Mouse (Mus musculus): ENCODE results near the gene Ankrd35.
"Not testable (repeated sequence)": the region's sequence is repeated elsewhere in the genome, so short reads cannot be mapped to it uniquely, and the experiment has no call there.

Gene Ankrd35

DNA sequence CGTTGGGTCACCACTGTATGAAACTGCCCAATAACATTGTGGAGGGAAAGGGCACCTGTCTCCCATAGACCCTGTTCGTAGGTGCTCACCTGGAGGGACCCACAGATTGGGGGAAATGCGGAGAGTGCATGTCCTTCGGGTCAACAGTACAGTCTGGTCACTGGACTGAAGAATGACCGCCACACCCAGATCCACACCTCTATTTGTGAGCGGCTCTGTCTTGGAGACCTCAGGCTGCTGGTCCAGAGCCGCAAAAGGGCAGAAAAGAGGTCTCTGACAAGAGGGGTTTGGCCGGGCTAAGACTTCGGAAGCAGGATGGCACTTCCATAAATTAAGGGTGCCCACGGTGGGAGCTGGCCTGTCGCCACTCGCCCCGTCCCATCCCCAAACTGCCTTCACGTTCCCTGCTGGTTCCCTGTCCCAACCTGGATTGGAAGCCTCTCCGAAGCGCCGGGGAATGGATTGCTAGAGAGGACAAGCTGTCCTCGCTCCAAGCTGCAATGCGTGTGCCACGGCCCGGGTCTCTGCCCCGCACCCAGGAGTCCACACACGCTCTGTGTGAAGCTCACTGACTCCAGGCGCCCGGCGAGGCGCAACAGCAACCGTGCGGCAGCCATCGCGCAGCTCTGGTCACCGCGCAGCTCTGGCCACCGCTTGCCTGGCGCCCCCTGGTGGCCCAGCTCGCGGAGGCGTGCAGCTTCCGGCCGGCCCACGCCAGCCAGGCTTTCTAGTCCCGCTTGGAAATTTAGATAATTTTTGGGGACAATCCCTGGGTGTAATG, 38.2 kb downstream of the Ankrd35 start, which contains the start of gene Nudt17:
Nudt17 (minus strand) TSS at position 660 of the 781 bp plus-strand sequence.
- DNase-seq, result peak; percentile 96

GRCm38 (mm10) chr3:96708684-96709064, 38.7 kb downstream of the Ankrd35 start:
- DNase-seq, result peak; percentile 78

GRCm38 (mm10) chr3:96714286-96714685, 44.4 kb downstream of the Ankrd35 start:
- no peak for DNase-seq

GRCm38 (mm10) chr3:96715854-96716253, 45.9 kb downstream of the Ankrd35 start:
- no peak for DNase-seq

DNA sequence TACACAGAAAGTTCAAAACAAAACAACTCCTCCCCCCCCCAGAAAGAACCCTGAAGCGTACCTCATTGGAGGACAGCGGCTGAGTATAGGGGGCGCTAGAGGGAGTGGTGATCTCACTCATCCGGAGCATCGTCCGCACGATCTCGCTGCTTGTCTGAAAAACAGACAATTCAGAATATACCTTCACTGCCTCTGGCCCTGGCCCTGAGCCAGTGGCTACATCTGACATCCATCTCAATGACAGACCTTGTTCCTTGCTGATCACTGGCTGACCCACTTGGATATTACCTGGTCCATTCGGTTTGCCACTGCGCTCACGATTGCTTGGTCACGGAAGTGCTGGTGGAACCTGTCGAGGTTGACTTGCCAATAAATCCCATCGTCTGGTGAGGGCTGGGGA, 49.2 kb downstream of the Ankrd35 start:
- no peak for DNase-seq

GRCm38 (mm10) chr3:96727343-96727827, 57.5 kb downstream of the Ankrd35 start, which contains the start of the genes Polr3c and Rnf115:
Gene Polr3c, minus strand, starts transcription at chr3:96727628.
Gene Rnf115, plus strand, starts transcription at chr3:96727664.
- peak; percentile 100 for DNase-seq

DNA sequence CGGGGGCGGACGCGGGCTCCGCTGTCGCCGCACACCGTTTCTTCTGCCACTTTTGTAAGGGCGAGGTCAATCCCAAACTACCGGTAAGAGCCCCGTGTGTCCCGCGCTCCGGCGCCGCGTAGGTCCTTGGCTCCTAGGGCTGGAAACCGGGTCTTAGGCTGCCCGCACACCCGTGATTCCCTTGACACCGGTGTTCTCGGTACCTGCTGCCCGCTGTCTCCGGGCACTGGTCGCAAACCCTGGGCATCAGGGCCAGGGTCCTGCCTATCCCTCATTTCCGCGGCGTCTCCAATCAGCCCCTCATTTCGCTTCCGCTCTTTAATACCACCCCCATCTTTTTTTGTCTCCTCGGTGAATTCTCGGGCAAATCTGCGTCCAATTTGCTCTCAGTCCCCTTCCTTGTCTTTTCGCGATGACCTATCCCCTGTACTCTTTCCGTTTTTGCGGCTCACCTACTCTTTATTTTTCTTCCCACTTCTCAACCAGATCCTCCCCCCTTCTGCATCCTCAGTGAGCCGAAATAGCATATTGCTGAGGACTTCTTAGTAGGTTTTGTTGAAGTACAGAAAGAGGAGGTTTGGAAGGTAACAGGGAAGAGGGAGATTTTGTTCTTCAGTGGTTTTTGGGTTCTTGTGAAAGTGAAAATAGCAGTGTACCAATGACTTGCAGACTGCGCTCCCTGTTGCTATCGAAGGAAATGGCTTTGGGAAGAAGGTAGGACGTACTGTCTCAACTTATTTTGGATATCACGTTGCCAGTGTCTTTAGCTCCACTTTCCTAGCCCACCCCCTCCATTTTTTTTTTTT, 58.1 kb downstream of the Ankrd35 start:
- DNase-seq, result no peak

DNA sequence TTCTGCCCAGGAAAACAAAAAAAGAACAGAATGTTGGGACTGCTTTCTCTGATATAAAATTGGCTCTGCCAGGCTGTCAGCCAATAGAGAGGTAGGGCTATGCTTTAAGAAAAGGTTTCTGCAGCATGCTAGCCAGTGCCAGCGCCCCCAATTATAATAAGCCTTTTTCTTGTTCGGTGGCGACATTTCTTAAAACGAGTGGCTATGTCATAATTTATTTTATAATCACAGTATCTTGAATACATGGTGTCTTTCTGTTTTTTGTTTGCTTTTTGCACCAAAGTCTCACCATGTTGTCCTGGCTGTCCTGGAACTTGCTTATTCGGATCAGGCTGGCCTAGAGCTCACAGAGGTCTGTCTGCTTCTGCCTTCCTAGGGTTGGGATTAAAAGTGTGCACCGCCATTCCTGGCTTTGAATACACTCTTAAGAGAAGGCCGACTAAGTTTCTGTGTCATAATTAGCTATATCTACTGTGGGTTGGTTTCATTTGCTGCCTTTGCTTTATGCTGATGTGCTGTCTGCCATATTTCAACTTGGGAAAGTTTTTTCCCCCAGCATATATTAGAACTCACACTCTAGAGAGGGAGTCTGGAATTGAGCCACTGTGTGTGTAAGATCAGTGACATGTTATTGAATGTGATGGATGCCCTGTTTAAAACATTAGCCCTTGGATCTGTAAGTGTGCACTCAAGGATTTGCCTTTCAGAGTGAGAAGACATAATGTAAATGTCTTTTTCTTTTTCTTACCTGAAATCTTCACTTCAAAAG, 58.9 kb downstream of the Ankrd35 start:
- no peak for DNase-seq

DNA sequence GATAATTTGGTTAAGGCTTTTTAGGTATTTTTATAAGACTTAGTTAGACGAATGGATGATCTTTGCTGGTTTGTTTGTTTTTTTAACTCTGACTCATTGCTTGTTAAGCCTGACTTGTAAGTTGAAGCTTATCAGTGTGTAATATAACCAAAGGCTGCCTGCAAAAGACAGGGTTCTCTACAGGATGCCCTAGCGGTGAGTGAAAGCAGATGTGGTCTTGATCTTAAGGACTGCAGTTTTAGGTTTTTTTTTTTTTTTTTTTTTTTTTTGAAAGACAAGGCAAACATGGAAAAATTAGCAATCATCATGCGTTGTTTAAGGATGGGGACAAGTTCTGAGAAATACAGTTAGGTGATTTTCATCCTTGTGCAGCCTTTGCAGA, 59.5 kb downstream of the Ankrd35 start:
- no peak for DNase-seq

DNA sequence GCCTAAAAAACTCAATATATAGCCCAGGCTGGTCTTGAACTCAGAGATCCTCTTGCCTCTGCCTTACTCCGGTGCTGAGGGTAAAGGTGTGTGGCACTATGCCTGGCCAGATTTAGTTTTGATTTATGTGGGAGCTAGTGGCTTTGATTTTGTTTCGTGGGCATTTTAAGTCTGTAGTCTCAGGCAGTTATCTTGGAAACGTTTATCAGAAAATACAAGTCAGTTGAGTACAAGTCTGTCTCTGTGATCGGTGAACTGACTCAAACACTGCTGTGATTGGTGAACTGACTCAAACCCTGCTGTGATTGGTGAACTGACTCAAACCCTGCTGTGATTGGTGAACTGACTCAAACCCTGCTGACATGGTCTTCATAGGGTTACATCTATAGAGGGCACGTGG, 60.9 kb downstream of the Ankrd35 start:
- peak; percentile 65 for DNase-seq

DNA sequence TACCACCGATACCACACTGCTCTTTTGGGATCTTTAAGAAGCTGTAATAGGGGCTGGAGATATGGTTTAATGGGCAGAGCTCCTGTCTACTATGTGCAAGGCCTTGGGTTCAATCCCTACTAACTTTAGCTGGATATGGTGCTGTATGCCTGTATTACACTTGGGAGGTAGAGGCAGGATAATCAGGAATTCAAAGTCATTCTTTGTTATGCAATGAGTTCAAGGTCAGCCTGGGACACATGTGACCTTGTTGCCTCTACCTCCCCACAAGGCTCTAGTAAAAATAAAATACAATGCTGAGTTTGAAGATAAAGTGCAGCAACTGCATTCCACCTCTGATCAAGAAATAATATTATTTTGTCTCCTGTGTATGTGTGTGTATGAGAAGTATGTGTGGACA, 64.1 kb downstream of the Ankrd35 start:
- DNase-seq, result peak; percentile 25

DNA sequence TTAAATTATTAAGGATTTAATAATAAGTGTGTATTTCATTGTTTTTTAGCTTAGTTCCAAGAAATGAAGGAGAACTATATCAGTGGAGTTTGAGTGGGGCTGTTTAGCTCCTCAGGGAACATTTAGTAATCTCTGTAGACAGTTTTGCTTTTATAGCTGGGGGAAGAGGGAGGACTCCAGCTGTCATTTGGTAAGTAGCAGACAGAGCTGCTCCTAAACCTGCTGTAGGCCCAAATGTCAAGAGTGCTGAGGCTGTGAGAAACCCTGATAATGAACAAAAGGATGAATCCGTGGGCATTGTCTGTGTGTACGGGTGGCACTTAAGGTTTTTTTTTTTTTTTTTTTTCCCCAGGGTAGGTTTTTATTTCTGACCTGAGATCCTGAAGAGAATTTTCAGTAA, 65.3 kb downstream of the Ankrd35 start:
- DNase-seq, result peak; percentile 55

DNA sequence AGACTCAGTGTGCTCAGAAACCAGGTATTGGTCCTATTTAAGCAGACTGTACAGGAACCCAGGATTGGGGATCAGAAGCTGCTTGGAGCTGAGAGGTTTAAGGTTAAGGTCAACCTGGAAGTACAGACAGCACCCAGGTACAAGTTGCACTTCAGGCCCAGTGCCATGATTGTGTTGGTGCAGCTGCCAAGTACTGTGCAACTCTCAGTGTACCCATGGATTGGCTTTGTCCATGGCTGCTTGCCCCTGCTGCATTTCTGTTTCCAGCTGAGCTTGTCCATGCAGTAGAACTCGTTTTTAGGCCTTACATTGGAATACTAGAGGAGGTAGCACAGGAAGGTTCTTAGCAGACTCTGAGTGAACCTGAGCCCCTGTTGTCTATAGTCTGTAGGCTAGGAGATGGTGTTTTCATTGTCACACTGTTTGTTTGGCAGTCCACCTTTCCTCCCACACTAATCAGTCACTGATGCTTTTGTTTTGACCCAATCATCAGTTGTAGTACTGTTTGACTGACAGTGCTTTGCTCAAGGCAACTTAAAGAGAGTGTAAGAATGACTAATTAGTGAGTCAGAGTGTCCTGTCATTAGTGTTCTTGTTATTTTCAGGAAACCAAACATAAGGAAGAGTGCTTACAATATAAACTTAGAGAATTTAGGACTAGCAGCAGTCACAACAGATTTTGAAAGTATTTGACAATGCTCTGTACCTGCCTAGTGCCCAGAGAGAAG, 67.2 kb downstream of the Ankrd35 start:
- no peak for DNase-seq

GRCm38 (mm10) chr3:96737995-96738394, 68.1 kb downstream of the Ankrd35 start:
- peak; percentile 62 for DNase-seq

GRCm38 (mm10) chr3:96740279-96740678, 70.3 kb downstream of the Ankrd35 start:
- DNase-seq, result not testable (repeated sequence)
